Mouse (Mus musculus): Measurements from ENCODE around the gene Fbxl18.

- TF ChIP-seq CTCF (IDR thresholded peaks at IDR 0.05; ENCODE audit: extremely low read depth, insufficient read length, insufficient replicate concordance, low read depth, low read length) (no peak), POLR2A (IDR thresholded peaks at IDR 0.05; ENCODE audit: low read depth, low read length) (no peak)
These were observed 3.1 kb upstream of the Fbxl18 start for GRCm38 (mm10) chr5:142898316-142898715.
